Mouse (Mus musculus): ENCODE measurements around the gene Grb7. TPM values are rescaled to one million over a fixed set of nuclear protein-coding genes. Genes with fewer than 3 reads are reported as not detected.

Grb7 gene
- total RNA-seq, 1 experiment from 2014 or later, result 1.7 TPM

GRCm38 (mm10) chr11:98438331-98439158, 7.6 kb upstream of the Grb7 start, which contains the start of gene Mien1:
Gene Mien1 (minus strand): TSS chr11:98438991.
- peak; percentile 84 for ATAC-seq (ENCODE audit: extremely low read depth, insufficient number of reproducible peaks, low FRiP score, poor library complexity, severe bottlenecking)

DNA sequence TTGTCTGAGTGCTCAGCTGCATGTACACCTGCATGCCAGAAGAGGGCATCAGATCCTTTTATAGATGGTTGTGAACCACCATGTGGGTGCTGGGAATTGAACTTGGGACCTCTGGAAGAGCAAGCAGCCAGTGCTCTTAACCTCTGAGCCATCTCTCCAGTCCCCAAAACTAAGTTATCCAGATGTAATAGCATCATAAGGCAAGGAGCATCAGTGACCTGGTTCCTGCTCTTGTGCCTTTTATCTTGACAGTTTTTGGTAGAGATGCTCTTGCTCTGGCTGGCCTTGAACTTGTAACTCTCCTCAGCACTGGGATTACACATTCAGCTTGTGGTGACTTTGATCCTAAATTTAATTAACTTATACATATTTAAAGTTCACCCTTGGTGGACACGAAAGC, 2.5 kb upstream of the Grb7 start:
- ATAC-seq (ENCODE audit: extremely low read depth, insufficient number of reproducible peaks, low FRiP score, poor library complexity, severe bottlenecking), result no peak

DNA sequence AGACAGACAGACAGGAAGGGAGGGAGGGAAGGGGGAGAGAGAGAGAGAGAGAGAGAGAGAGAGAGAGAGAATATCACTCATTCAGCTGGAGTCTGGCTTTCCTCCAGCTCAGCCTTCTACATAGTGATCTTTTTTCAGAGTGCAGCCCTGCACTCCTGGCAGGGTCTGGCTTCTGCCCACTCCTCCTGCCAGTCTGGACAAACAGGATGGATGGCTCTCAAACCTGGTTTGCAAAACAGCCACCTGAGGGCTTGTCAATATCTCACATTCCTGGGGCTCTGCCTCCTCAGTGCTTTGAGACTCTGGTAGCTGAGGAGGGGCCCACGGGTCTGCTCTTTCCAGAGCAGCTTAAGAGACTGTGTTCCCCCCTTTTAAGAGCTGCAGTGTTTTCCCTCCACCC, 956 bp upstream of the Grb7 start:
- ATAC-seq (ENCODE audit: extremely low read depth, insufficient number of reproducible peaks, low FRiP score, poor library complexity, severe bottlenecking), result no peak

- ATAC-seq (ENCODE audit: extremely low read depth, insufficient number of reproducible peaks, low FRiP score, poor library complexity, severe bottlenecking), result no peak
Observed at GRCm38 (mm10) chr11:98445679-98446078, 515 bp upstream of the Grb7 start.

- no peak for ATAC-seq (ENCODE audit: extremely low read depth, insufficient number of reproducible peaks, low FRiP score, poor library complexity, severe bottlenecking)
Observed at GRCm38 (mm10) chr11:98446562-98447474, 624 bp downstream of the Grb7 start.

DNA sequence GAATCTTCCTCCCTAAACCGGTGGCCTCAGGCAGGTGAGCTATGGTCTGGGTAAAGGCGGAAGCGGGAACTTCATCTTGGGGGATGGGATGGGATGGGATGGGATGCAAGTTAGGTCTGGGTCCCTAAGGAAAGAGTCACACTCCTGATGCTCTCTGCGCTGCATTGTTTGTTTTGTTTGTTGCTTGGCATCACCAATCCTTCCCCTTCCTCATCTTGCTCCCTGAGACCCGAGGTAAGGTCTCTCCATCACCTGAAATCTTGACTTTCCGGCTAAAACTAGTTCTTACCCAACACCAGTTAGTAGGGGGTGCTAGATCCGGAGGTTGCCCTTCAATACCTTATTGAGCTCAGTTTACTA, 1.3 kb downstream of the Grb7 start:
- no peak for ATAC-seq (ENCODE audit: extremely low read depth, insufficient number of reproducible peaks, low FRiP score, poor library complexity, severe bottlenecking)

- ATAC-seq (ENCODE audit: extremely low read depth, insufficient number of reproducible peaks, low FRiP score, poor library complexity, severe bottlenecking), result no peak
Observed at GRCm38 (mm10) chr11:98448191-98448790, 2.1 kb downstream of the Grb7 start.

GRCm38 (mm10) chr11:98449419-98449818, 3.2 kb downstream of the Grb7 start:
- ATAC-seq (ENCODE audit: extremely low read depth, insufficient number of reproducible peaks, low FRiP score, poor library complexity, severe bottlenecking), result no peak

DNA sequence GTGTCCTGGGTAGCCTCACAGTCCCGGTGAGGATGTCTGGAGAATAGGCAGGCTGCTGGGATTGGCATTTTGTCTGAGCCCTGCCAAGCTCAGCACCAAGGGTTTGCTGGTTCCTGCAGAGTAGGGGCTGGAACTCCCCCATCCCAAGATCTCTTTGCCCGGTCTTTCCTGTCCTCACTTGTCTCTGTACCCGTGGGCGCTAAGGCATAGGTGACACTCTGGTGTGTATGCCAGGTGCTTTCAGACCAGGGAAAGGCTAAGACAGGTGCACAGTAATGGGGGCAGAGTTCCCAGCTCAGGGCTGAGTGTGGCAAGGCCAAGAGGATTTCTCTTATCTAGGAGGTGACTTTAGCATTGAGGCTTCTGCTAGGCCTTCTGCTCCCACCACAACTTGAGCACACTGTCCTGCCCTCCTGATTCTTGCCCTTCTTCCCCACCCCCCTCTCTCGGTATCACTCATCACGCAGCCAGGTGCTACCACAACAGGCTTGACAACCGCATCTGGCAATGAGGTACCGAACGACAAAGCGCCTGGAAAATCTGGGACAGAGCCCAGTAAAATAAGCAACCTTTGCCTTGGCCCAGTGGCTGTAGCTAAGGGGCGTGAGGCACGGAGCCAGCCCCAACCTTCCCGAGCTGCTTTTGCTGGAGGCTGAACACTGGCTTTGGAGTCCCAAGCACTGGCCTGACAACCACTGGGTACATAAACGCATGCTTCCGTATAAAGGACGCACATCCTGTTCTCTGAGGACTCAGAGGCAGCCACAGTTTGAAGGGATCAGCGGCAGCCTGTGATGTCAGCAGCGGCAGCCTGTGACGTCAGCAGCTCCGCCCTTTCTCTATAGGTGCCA, 4.0 kb downstream of the Grb7 start:
- no peak for ATAC-seq (ENCODE audit: extremely low read depth, insufficient number of reproducible peaks, low FRiP score, poor library complexity, severe bottlenecking)

- no peak for ATAC-seq (ENCODE audit: extremely low read depth, insufficient number of reproducible peaks, low FRiP score, poor library complexity, severe bottlenecking)
Observed at GRCm38 (mm10) chr11:98455484-98455883, 9.3 kb downstream of the Grb7 start.

- ATAC-seq (ENCODE audit: extremely low read depth, insufficient number of reproducible peaks, low FRiP score, poor library complexity, severe bottlenecking), result no peak
Observed at GRCm38 (mm10) chr11:98456545-98456944, 10.4 kb downstream of the Grb7 start.

DNA sequence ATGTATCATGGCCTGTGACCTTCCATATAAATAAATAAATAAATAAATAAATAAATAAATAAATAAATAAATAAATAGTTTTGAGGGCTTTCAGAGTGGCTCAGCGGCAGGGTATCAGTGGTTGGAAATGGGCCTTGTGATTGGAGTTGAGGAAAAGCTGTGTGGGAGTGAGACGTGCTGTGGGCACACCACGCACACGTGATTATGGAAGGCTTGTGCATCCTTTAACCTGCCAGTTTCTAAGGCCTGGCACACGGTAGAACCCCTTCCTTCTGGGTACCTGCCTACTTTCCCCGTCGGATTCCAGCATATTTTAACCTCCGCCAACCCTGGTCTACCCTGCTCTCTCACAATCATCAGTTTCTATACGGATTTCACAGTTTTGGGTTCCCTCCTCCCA, 10.8 kb downstream of the Grb7 start:
- no peak for ATAC-seq (ENCODE audit: extremely low read depth, insufficient number of reproducible peaks, low FRiP score, poor library complexity, severe bottlenecking)

GRCm38 (mm10) chr11:98457367-98458120, 11.3 kb downstream of the Grb7 start:
- ATAC-seq (ENCODE audit: extremely low read depth, insufficient number of reproducible peaks, low FRiP score, poor library complexity, severe bottlenecking), result peak; percentile 65

GRCm38 (mm10) chr11:98458121-98458990, 12.2 kb downstream of the Grb7 start:
- ATAC-seq (ENCODE audit: extremely low read depth, insufficient number of reproducible peaks, low FRiP score, poor library complexity, severe bottlenecking), result peak; percentile 8

GRCm38 (mm10) chr11:98459071-98459741, 13.0 kb downstream of the Grb7 start:
- peak; percentile 37 for ATAC-seq (ENCODE audit: extremely low read depth, insufficient number of reproducible peaks, low FRiP score, poor library complexity, severe bottlenecking)

DNA sequence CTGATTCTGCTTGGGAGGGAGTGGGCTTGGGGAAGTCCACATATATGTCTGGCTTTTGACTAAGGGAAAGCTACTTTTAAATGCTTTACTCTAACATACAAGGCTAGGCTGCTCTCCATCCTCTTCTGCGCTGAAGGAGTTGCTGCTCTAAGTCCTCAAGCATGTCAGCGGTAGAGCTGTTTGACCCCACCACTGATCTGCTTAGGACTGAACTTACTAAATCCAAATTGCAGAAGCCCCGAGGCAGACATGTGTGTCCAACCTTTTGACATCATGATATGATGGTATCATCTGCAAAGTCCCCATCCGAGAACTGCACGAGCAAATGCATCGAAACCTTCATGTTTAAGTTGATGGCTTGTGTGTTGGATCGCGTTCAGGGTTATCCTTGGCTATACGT, 13.7 kb downstream of the Grb7 start:
- ATAC-seq (ENCODE audit: extremely low read depth, insufficient number of reproducible peaks, low FRiP score, poor library complexity, severe bottlenecking), result no peak

Data from neutrophil, adult 5-6 weeks (primary cell).